Mouse (Mus musculus): ENCODE measurements around the gene Dcaf5.

DNA sequence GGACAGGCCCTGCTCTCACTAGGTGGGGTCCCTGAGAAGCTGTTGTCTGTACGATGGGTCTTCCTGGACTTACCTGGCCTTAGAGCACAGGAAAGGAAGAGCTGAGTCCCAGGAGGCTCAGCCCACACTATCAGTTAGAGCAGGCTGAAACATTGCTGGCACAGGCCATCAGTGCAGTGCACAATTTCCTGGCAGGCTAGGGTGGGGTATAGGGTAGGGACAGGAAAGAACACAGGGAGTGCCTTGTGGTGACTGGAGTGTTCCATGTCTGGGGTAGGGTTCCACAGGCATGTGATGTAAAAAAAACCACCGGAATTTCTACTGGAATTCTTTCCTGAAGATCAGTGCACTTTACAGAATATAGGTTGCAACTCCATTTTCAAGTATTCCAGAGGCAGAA lies 117.3 kb downstream of the Dcaf5 start:
- no peak for TF ChIP-seq CTCF (conservative IDR thresholded peaks at IDR 0.05; ENCODE audit: insufficient read depth, insufficient read length, low read depth, low read length)
- TF ChIP-seq POLR2A (IDR thresholded peaks at IDR 0.05; ENCODE audit: low read depth, low read length) = no peak

All from kidney, adult 2 months (tissue).